Mouse (Mus musculus) heart, embryonic 13.5 days (tissue): ENCODE data around the gene Dnajc12. TPM values are rescaled to one million over a fixed set of nuclear protein-coding genes. Genes with fewer than 3 reads are reported as not detected.

ENCODE experiments used
- polyA plus RNA-seq: library from polyadenylated mRNA; unstranded; fragments of >200 nt; fragmentation: Nextera tagmentation; extraction: Ambion mirVana; gene quantifications from 2 replicates; pipeline ENCODE4 v1.2.1, GENCODE M21; 2015

Gene Dnajc12
- polyA plus RNA-seq, 1 experiment from 2014 or later: 8.5 TPM

Other genes with a start within 250 kb of the Dnajc12 start
- gene Mypn, start 178.5 kb upstream of the Dnajc12 start, polyA plus RNA-seq: 4.7 and 5.3 TPM in 2 replicates
- 25.7 and 27.1 TPM in 2 replicates for gene Herc4, start 138.6 kb upstream of the Dnajc12 start, polyA plus RNA-seq
- 2.3 and 3.3 TPM in 2 replicates for gene Sirt1, start 739 bp upstream of the Dnajc12 start, polyA plus RNA-seq
- gene Gm7075, start 39.3 kb downstream of the Dnajc12 start, polyA plus RNA-seq: not detected in 2 replicates
- gene Ctnna3, start 47.7 kb downstream of the Dnajc12 start, polyA plus RNA-seq: 18.5 and 21.8 TPM in 2 replicates